Comparison of ENCODE assay signal across 15 mouse cellular contexts in the genomic region with DNA sequence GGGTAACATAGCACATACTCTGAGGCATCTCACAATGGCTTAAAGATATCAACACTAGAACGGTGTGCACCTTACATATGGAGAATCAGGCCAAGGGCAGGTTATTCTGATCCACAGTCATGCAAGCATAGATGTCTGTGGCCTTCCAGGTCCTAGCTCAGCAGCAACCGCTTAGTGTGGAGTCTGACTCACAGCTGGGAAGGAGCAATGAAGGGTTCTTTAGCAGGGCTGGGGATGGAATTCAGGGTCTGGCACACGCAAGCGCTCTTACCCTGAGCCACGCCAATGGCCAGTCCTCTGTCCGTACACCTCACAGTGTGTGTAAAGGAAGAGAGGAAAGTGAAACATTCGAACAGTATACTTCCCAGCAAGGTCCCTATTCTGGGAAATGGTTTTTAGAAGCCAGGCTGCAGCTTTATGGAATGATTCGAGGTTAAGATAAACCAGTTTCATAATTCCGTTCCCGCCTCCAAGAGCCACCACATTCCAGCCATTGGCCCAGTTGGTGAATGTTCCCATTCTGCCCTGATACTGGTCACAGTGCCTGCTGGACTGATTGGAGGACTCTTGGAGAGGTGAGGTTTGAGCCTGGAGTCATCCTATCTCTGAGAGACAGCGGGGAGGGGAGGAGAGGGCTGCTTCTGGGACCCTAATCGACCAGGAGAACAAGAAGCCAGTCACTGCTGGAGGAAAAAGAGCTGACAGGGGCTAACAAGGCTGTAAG. TPM values are rescaled to one million over a fixed set of nuclear protein-coding genes. Genes with fewer than 3 reads are reported as not detected.
DNase-seq lines count a peak whose midpoint lies in the region; ATAC-seq and TF ChIP-seq lines count a peak whose summit lies in the region.
"Had no signal": no experiment of that assay in that cellular context is flagged by ENCODE, and none has a peak within 500 bp of the region (broad histone marks: within the 10 kb centered on the region; RNA-seq: fewer than 3 reads in every experiment).

A gene (plus strand): TSS at position 133 of the 724 bp plus-strand sequence.

- WGBS in liver, embryonic 13.5 days (ENCODE audit: insufficient replicate concordance): 64% methylated on average over 12 of the region's 12 CpGs
- 76% methylated on average over 12 of the region's 12 CpGs for WGBS in small intestine, adult 2 months

- H3K4me2 ChIP-seq in liver, embryonic 13.5 days: peak within 1 kb of the TSS; percentile 14; the same call in 1 of the 2 replicates
- H3K4me2 ChIP-seq: forebrain, embryonic 12.5 days; hindbrain, embryonic 12.5 days; midbrain, embryonic 13.5 days; neural tube, embryonic 12.5 days had no signal

- no peak within 1 kb of the TSS for H3K4me3 ChIP-seq in liver, embryonic 13.5 days (replicated peaks)
- H3K4me3 ChIP-seq in embryonic fibroblast, embryonic 13.5 days (ENCODE audit: insufficient read depth, low read length): no peak within 1 kb of the TSS
- no peak within 1 kb of the TSS for H3K4me3 ChIP-seq in small intestine, adult 2 months (ENCODE audit: low read depth, low read length)
- H3K4me3 ChIP-seq: forebrain, embryonic 12.5 days; hindbrain, embryonic 12.5 days; midbrain, embryonic 13.5 days; neural tube, embryonic 12.5 days had no signal

- H3K9me3 ChIP-seq in liver, embryonic 13.5 days (replicated peaks): no peaks in the 10 kb centered on the region
- H3K9me3 ChIP-seq: forebrain, embryonic 12.5 days; hindbrain, embryonic 12.5 days; midbrain, embryonic 13.5 days; neural tube, embryonic 12.5 days had no signal

- no peak for ATAC-seq in liver, embryonic 13.5 days (ENCODE audit: low read depth)
- ATAC-seq: midbrain, embryonic 13.5 days had no signal

- DNase-seq in liver, embryonic 13.5 days: no peak
- DNase-seq in liver: no peak
- DNase-seq in adrenal gland, adult 8-10 months: peak; percentile 43
- DNase-seq in urinary bladder, postnatal 25 days (ENCODE audit: low spot score): no peak
- no peak for DNase-seq in ovary, postnatal 10 days (ENCODE audit: low spot score)
- DNase-seq: cerebellum, adult 8-10 months; embryo, embryonic 11 days had no signal

- H3K9ac ChIP-seq in liver, embryonic 13.5 days: no peak within 1 kb of the TSS
- H3K9ac ChIP-seq: forebrain, embryonic 12.5 days; hindbrain, embryonic 12.5 days; midbrain, embryonic 13.5 days; neural tube, embryonic 12.5 days had no signal

- TF ChIP-seq POLR2A in embryonic fibroblast, embryonic 13.5 days (IDR thresholded peaks at IDR 0.05; ENCODE audit: low read depth, low read length): no peak
- no peak for TF ChIP-seq POLR2A in small intestine, adult 2 months (IDR thresholded peaks at IDR 0.05; ENCODE audit: low read depth, low read length)

- no peaks in the 10 kb centered on the region for H3K36me3 ChIP-seq in liver, embryonic 13.5 days
- H3K36me3 ChIP-seq in small intestine, adult 2 months (ENCODE audit: control insufficient read depth, insufficient read depth, low read length): no peaks in the 10 kb centered on the region
- H3K36me3 ChIP-seq: forebrain, embryonic 12.5 days; hindbrain, embryonic 12.5 days; midbrain, embryonic 13.5 days; neural tube, embryonic 12.5 days had no signal

- H3K27me3 ChIP-seq in liver, embryonic 13.5 days: no peaks in the 10 kb centered on the region
- H3K27me3 ChIP-seq in small intestine, adult 2 months (ENCODE audit: control insufficient read depth, insufficient read depth, low read length): no peaks in the 10 kb centered on the region
- H3K27me3 ChIP-seq: forebrain, embryonic 12.5 days; hindbrain, embryonic 12.5 days; midbrain, embryonic 13.5 days; neural tube, embryonic 12.5 days had no signal

- no peak for TF ChIP-seq CTCF in embryonic fibroblast, embryonic 13.5 days (IDR thresholded peaks at IDR 0.05; ENCODE audit: borderline replicate concordance, insufficient read depth, low read length)
- TF ChIP-seq CTCF in small intestine, adult 2 months (IDR thresholded peaks at IDR 0.05; ENCODE audit: extremely low read depth, insufficient read length, insufficient replicate concordance, low read depth, low read length): no peak

- H3K4me1 ChIP-seq in liver, embryonic 13.5 days (replicated peaks): no peaks in the 10 kb centered on the region; the same call in none of the 2 replicates
- H3K4me1 ChIP-seq in embryonic fibroblast, embryonic 13.5 days (ENCODE audit: control insufficient read depth, insufficient read depth, low read length): peaks cover 5% of the 10 kb centered on the region; the same call in 1 of the 2 replicates
- H3K4me1 ChIP-seq in small intestine, adult 2 months (ENCODE audit: control insufficient read depth, insufficient read depth, insufficient read length, low read length): peaks cover 3% of the 10 kb centered on the region; the same call in 1 of the 2 replicates
- H3K4me1 ChIP-seq: forebrain, embryonic 12.5 days; midbrain, embryonic 13.5 days; neural tube, embryonic 12.5 days had no signal

- 0 out of 2 replicates have a peak within 1 kb of the TSS, but pooled peaks have one; percentile 23 for H3K27ac ChIP-seq in liver, embryonic 13.5 days
- peak within 1 kb of the TSS; percentile 54 for H3K27ac ChIP-seq in embryonic fibroblast, embryonic 13.5 days (ENCODE audit: insufficient read depth, low read length)
- peak within 1 kb of the TSS; percentile 20; the same call in 1 of the 2 replicates for H3K27ac ChIP-seq in small intestine, adult 2 months (ENCODE audit: insufficient read depth, low read depth, low read length)
- H3K27ac ChIP-seq: forebrain, embryonic 12.5 days; hindbrain, embryonic 12.5 days; midbrain, embryonic 13.5 days; neural tube, embryonic 12.5 days had no signal

RNA-seq across cellular contexts. Expression of the gene that starts here (rescaled TPM):
- polyA plus RNA-seq in liver, embryonic 13.5 days (2015; fragmentation: Nextera tagmentation; extraction: Ambion mirVana): 0.19 and 0.36 TPM in 2 replicates
- 10 to 100 TPM; 11.8 to 73.3 (median 21.2) TPM for total RNA-seq in adrenal gland, adult 8-10 months (2022)
- 6.3 and 8.9 TPM in 2 replicates for polyA plus RNA-seq in embryonic fibroblast, embryonic 13.5 days (2011; ENCODE audit: insufficient read length, low read depth, missing spikeins)
- 0.39 and 0.53 TPM in 2 replicates for polyA plus RNA-seq in small intestine, adult 2 months (2012; rRNA removed)
- total RNA-seq: CH12.LX had no signal
- polyA plus RNA-seq: forebrain, embryonic 12.5 days; hindbrain, embryonic 12.5 days; midbrain, embryonic 13.5 days; neural tube, embryonic 12.5 days; thymus, postnatal 0 days had no signal
